Mouse (Mus musculus) CH12.LX (cell line): ENCODE data around the gene Treh.

ENCODE experiments used
- CHD1 ChIP-seq: IDR thresholded peaks from 2 replicates; pipeline ENCODE4 v1.6.1; 2012; ENCODE audit warnings: low read depth, low read length, improper control_type of control experiment, inconsistent platforms
- CTCF ChIP-seq, 2 experiments: IDR thresholded peaks in 1 of 2; conservative IDR thresholded peaks in 1 of 2; 2 replicates each; pipeline ENCODE4 v1.5.1; 2011 to 2012; ENCODE audit warnings: low read depth in 2 of 2, low read length in 2 of 2, improper control_type of control experiment in 1 of 2, inconsistent platforms in 1 of 2, mild to moderate bottlenecking in 1 of 2, moderate library complexity in 1 of 2
- ELF1 ChIP-seq: IDR thresholded peaks from 2 replicates; pipeline ENCODE4 v1.6.1; 2014; ENCODE audit warnings: low read depth, mild to moderate bottlenecking, inconsistent platforms, low read length, improper control_type of control experiment
- EP300 ChIP-seq: IDR thresholded peaks from 2 replicates; pipeline ENCODE4 v1.6.1; 2011; ENCODE audit warnings: low read length, improper control_type of control experiment
- JUND ChIP-seq: conservative IDR thresholded peaks from 2 replicates; pipeline ENCODE4 v1.6.1; 2011; ENCODE audit warnings: low read depth, low read length, improper control_type of control experiment
- MAZ ChIP-seq: IDR thresholded peaks from 2 replicates; pipeline ENCODE4 v1.6.1; 2012; ENCODE audit warnings: low read depth, mild to moderate bottlenecking, inconsistent platforms, low read length, improper control_type of control experiment, moderate library complexity
- MEF2A ChIP-seq: IDR thresholded peaks from 2 replicates; pipeline ENCODE4 v1.6.1; 2014; ENCODE audit warnings: low read depth, mild to moderate bottlenecking, inconsistent platforms, low read length, improper control_type of control experiment, borderline replicate concordance
- MXI1 ChIP-seq: IDR thresholded peaks from 2 replicates; pipeline ENCODE4 v1.6.1; 2011; ENCODE audit warnings: mild to moderate bottlenecking, low read depth, low read length, improper control_type of control experiment
- PAX5 ChIP-seq: IDR thresholded peaks from 2 replicates; pipeline ENCODE4 v1.6.1; 2012; ENCODE audit warnings: low read length, inconsistent platforms, mixed read lengths
- POLR2A ChIP-seq: IDR thresholded peaks from 2 replicates; pipeline ENCODE4 v1.6.1; 2011; ENCODE audit warnings: low read depth, mild to moderate bottlenecking, improper control_type of control experiment, low read length
- RCOR1 ChIP-seq: conservative IDR thresholded peaks from 2 replicates; pipeline ENCODE4 v1.6.1; 2012; ENCODE audit warnings: low read depth, mild to moderate bottlenecking, inconsistent platforms, low read length, improper control_type of control experiment
- SMC3 ChIP-seq: IDR thresholded peaks from 2 replicates; pipeline ENCODE4 v1.6.1; 2011; ENCODE audit warnings: low read depth, low read length, improper control_type of control experiment
- TBP ChIP-seq: conservative IDR thresholded peaks from 2 replicates; pipeline ENCODE4 v1.6.1; 2011; ENCODE audit warnings: low read depth, low read length, improper control_type of control experiment

DNA sequence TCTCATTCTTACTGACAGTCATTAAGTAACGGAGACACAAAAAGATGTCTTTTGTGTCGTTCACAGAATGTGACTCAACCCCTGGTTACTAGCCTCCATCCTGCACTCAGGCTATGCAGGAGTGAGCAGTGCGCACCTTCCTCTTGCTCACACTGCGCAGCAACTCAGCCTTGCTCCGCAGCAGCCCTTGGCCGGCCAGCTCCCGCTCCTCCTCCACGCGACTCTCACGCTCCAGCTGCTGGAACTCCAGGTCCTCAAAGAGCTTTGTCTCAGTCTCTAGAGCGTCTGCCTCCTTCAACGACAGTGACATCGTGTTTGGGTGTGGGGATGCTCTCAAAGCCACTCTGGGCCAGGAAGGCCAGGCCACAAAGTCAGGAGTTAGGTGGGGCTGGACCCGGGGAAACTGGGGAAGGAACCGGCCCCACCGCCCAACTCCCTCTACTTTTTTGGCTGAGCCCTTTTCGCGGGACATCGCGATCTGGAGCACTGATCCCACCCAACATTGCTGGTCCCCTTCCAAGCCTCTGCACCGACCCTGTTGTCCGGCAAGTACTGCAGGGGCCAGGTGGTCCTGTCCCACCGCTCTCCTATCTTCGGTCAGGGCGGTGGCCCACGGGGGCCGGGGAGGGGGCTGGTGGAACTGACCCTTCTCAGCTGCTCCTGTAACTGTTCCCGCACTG is 34.9 kb downstream of the Treh start:
- TF ChIP-seq POLR2A (no peak), EP300 (no peak), PAX5 (no peak), CTCF (conservative IDR thresholded peaks at IDR 0.05 in 1 of 2, IDR thresholded peaks at IDR 0.05 in 1 of 2; ENCODE audit: low read depth in 2 of 2, low read length in 2 of 2) (no peak), MXI1 (no peak), JUND (no peak), SMC3 (no peak), MAZ (no peak), CHD1 (no peak), TBP (no peak), MEF2A (no peak), RCOR1 (no peak), ELF1 (no peak)
